Mouse (Mus musculus): ENCODE measurements around the gene Polr3b. TPM values are rescaled to one million over a fixed set of nuclear protein-coding genes. Genes with fewer than 3 reads are reported as not detected.
A peak's percentile ranks its signal among the peaks of the same experiment; 100 is the strongest.

Gene Polr3b
- polyA plus RNA-seq, 1 experiment from 2014 or later: 10.8 TPM

- no peak overlapping the region for H3K27ac ChIP-seq
- ATAC-seq (ENCODE audit: insufficient read depth, low FRiP score, low read depth): no peak
- WGBS: 96% methylated on average over 1 of the region's 1 CpGs
- H3K9me3 ChIP-seq: no peaks in the 10 kb centered on the region
- H3K4me3 ChIP-seq (replicated peaks): no peak overlapping the region
- no peaks in the 10 kb centered on the region for H3K27me3 ChIP-seq (replicated peaks)
- H3K9ac ChIP-seq: no peak overlapping the region
- no peaks in the 10 kb centered on the region; the same call in 1 of the 2 replicates for H3K4me1 ChIP-seq
- H3K4me2 ChIP-seq: no peak overlapping the region
- H3K36me3 ChIP-seq: peaks cover 11% of the 10 kb centered on the region; the same call in 1 of the 2 replicates
Observed at GRCm38 (mm10) chr10:84702115-84702514, 80.0 kb downstream of the Polr3b start.

- H3K27ac ChIP-seq: no peak overlapping the region
- H3K4me2 ChIP-seq: no peak overlapping the region
- no peak overlapping the region for H3K4me3 ChIP-seq (replicated peaks)
- WGBS: 87% methylated on average over 1 of the region's 1 CpGs
- H3K27me3 ChIP-seq (replicated peaks): no peaks in the 10 kb centered on the region
- no peaks in the 10 kb centered on the region for H3K9me3 ChIP-seq
- no peak overlapping the region for H3K9ac ChIP-seq
- H3K36me3 ChIP-seq: no peaks in the 10 kb centered on the region
- no peak for ATAC-seq (ENCODE audit: insufficient read depth, low FRiP score, low read depth)
- H3K4me1 ChIP-seq: no peaks in the 10 kb centered on the region; the same call in 1 of the 2 replicates
Observed at GRCm38 (mm10) chr10:84704594-84704993, 82.5 kb downstream of the Polr3b start.

GRCm38 (mm10) chr10:84705234-84705633, 83.1 kb downstream of the Polr3b start:
- H3K9me3 ChIP-seq: no peaks in the 10 kb centered on the region
- no peak overlapping the region for H3K4me3 ChIP-seq (replicated peaks)
- H3K27ac ChIP-seq: no peak overlapping the region
- H3K27me3 ChIP-seq (replicated peaks): no peaks in the 10 kb centered on the region
- ATAC-seq (ENCODE audit: insufficient read depth, low FRiP score, low read depth): no peak
- H3K36me3 ChIP-seq: no peaks in the 10 kb centered on the region
- H3K9ac ChIP-seq: no peak overlapping the region
- H3K4me1 ChIP-seq: no peaks in the 10 kb centered on the region; the same call in 1 of the 2 replicates
- no peak overlapping the region for H3K4me2 ChIP-seq
- WGBS: 83% methylated on average over 7 of the region's 7 CpGs

GRCm38 (mm10) chr10:84706543-84706942, 84.5 kb downstream of the Polr3b start:
- H3K36me3 ChIP-seq: no peaks in the 10 kb centered on the region
- WGBS: 37% methylated on average over 8 of the region's 8 CpGs
- H3K27me3 ChIP-seq (replicated peaks): no peaks in the 10 kb centered on the region
- H3K4me1 ChIP-seq: no peaks in the 10 kb centered on the region; the same call in 1 of the 2 replicates
- H3K9ac ChIP-seq: no peak overlapping the region
- H3K4me2 ChIP-seq: no peak overlapping the region
- H3K27ac ChIP-seq: no peak overlapping the region
- ATAC-seq (ENCODE audit: insufficient read depth, low FRiP score, low read depth): no peak
- no peaks in the 10 kb centered on the region for H3K9me3 ChIP-seq
- no peak overlapping the region for H3K4me3 ChIP-seq (replicated peaks)

- Histone ChIP-seq H3K4me3 (replicated peaks) (no peak overlapping the region), H3K9ac (no peak overlapping the region), H3K9me3 (no peaks in the 10 kb centered on the region), H3K27ac (no peak overlapping the region), H3K27me3 (replicated peaks) (no peaks in the 10 kb centered on the region), H3K4me1 (no peaks in the 10 kb centered on the region; the same call in 1 of the 2 replicates), H3K4me2 (no peak overlapping the region), H3K36me3 (no peaks in the 10 kb centered on the region)
- WGBS: 50% methylated on average over 6 of the region's 6 CpGs
- ATAC-seq (ENCODE audit: insufficient read depth, low FRiP score, low read depth): peak; percentile 18; the same call in 1 of the 2 replicates
Observed at GRCm38 (mm10) chr10:84707226-84707625, 85.1 kb downstream of the Polr3b start.

GRCm38 (mm10) chr10:84707752-84708530, 85.8 kb downstream of the Polr3b start:
- Histone ChIP-seq H3K9ac (no peak overlapping the region), H3K4me3 (replicated peaks) (no peak overlapping the region), H3K4me2 (no peak overlapping the region), H3K9me3 (no peaks in the 10 kb centered on the region), H3K27me3 (replicated peaks) (no peaks in the 10 kb centered on the region), H3K36me3 (no peaks in the 10 kb centered on the region), H3K27ac (no peak overlapping the region), H3K4me1 (no peaks in the 10 kb centered on the region; the same call in 1 of the 2 replicates)
- no peak for ATAC-seq (ENCODE audit: insufficient read depth, low FRiP score, low read depth)
- WGBS: 70% methylated on average over 14 of the region's 14 CpGs

GRCm38 (mm10) chr10:84710192-84710591, 88.1 kb downstream of the Polr3b start:
- ATAC-seq (ENCODE audit: insufficient read depth, low FRiP score, low read depth): no peak
- Histone ChIP-seq H3K4me1 (no peaks in the 10 kb centered on the region; the same call in 1 of the 2 replicates), H3K9me3 (no peaks in the 10 kb centered on the region), H3K27ac (no peak overlapping the region), H3K27me3 (replicated peaks) (no peaks in the 10 kb centered on the region), H3K9ac (no peak overlapping the region), H3K4me3 (replicated peaks) (no peak overlapping the region), H3K4me2 (no peak overlapping the region), H3K36me3 (0 out of 2 replicates have a peak, but pooled peaks cover 3% of the 10 kb centered on the region)
- WGBS: 52% methylated on average over 4 of the region's 4 CpGs

- no peaks in the 10 kb centered on the region for H3K27me3 ChIP-seq (replicated peaks)
- H3K9me3 ChIP-seq: no peaks in the 10 kb centered on the region
- H3K9ac ChIP-seq: no peak overlapping the region
- no peak overlapping the region for H3K4me3 ChIP-seq (replicated peaks)
- WGBS: 39% methylated on average over 4 of the region's 4 CpGs
- no peak overlapping the region for H3K4me2 ChIP-seq
- H3K4me1 ChIP-seq: no peaks in the 10 kb centered on the region; the same call in 1 of the 2 replicates
- H3K36me3 ChIP-seq: peaks cover 3% of the 10 kb centered on the region; the same call in 1 of the 2 replicates
- ATAC-seq (ENCODE audit: insufficient read depth, low FRiP score, low read depth): no peak; the same call in 1 of the 2 replicates
- no peak overlapping the region for H3K27ac ChIP-seq
Observed at GRCm38 (mm10) chr10:84710827-84711226, 88.7 kb downstream of the Polr3b start.

GRCm38 (mm10) chr10:84711479-84711878, 89.4 kb downstream of the Polr3b start:
- Histone ChIP-seq H3K9me3 (no peaks in the 10 kb centered on the region), H3K4me3 (replicated peaks) (no peak overlapping the region), H3K27me3 (replicated peaks) (no peaks in the 10 kb centered on the region), H3K36me3 (peaks cover 3% of the 10 kb centered on the region), H3K4me1 (no peaks in the 10 kb centered on the region; the same call in 1 of the 2 replicates), H3K4me2 (no peak overlapping the region), H3K27ac (no peak overlapping the region), H3K9ac (no peak overlapping the region)
- WGBS: 70% methylated on average over 8 of the region's 8 CpGs
- ATAC-seq (ENCODE audit: insufficient read depth, low FRiP score, low read depth): no peak

GRCm38 (mm10) chr10:84711940-84712339, 89.8 kb downstream of the Polr3b start:
- peaks cover 3% of the 10 kb centered on the region for H3K36me3 ChIP-seq
- H3K27ac ChIP-seq: no peak overlapping the region
- H3K4me3 ChIP-seq (replicated peaks): no peak overlapping the region
- H3K4me2 ChIP-seq: no peak overlapping the region
- no peaks in the 10 kb centered on the region for H3K9me3 ChIP-seq
- H3K9ac ChIP-seq: no peak overlapping the region
- WGBS: 64% methylated on average over 5 of the region's 5 CpGs
- no peaks in the 10 kb centered on the region for H3K27me3 ChIP-seq (replicated peaks)
- no peak for ATAC-seq (ENCODE audit: insufficient read depth, low FRiP score, low read depth)
- no peaks in the 10 kb centered on the region for H3K4me1 ChIP-seq

- H3K36me3 ChIP-seq: peaks cover 3% of the 10 kb centered on the region
- WGBS: 75% methylated on average over 6 of the region's 6 CpGs
- no peak overlapping the region for H3K4me3 ChIP-seq (replicated peaks)
- H3K9me3 ChIP-seq: no peaks in the 10 kb centered on the region
- no peak for ATAC-seq (ENCODE audit: insufficient read depth, low FRiP score, low read depth)
- H3K27me3 ChIP-seq (replicated peaks): no peaks in the 10 kb centered on the region
- H3K4me2 ChIP-seq: no peak overlapping the region
- no peak overlapping the region for H3K27ac ChIP-seq
- H3K9ac ChIP-seq: no peak overlapping the region
- H3K4me1 ChIP-seq: no peaks in the 10 kb centered on the region
Observed at GRCm38 (mm10) chr10:84712532-84712931, 90.4 kb downstream of the Polr3b start.

- Histone ChIP-seq H3K9me3 (no peaks in the 10 kb centered on the region), H3K4me1 (no peaks in the 10 kb centered on the region), H3K27me3 (replicated peaks) (no peaks in the 10 kb centered on the region), H3K27ac (no peak overlapping the region), H3K4me2 (no peak overlapping the region), H3K4me3 (replicated peaks) (no peak overlapping the region), H3K9ac (no peak overlapping the region), H3K36me3 (peaks cover 3% of the 10 kb centered on the region)
- WGBS: 74% methylated on average over 10 of the region's 10 CpGs
- ATAC-seq (ENCODE audit: insufficient read depth, low FRiP score, low read depth): no peak
Observed at GRCm38 (mm10) chr10:84713043-84713442, 91.0 kb downstream of the Polr3b start.
